Mouse (Mus musculus) c-Kit-positive CD71-positive TER-119-positive erythroid progenitor cells, embryonic 14.5 days (primary cell): ENCODE data around the gene Tulp4.
"Not testable (repeated sequence)": the region's sequence is repeated elsewhere in the genome, so short reads cannot be mapped to it uniquely, and the experiment has no call there.

Experiments used
- DNase-seq: peaks from one replicate; pipeline ENCODE4 v3.0.0-alpha.2; 2013; ENCODE audit warnings: low spot score

The Tulp4 gene

GRCm38 (mm10) chr17:6189207-6189606 is 83.0 kb downstream of the Tulp4 start:
- DNase-seq: no peak

GRCm38 (mm10) chr17:6192275-6192674 is 86.0 kb downstream of the Tulp4 start:
- no peak for DNase-seq

GRCm38 (mm10) chr17:6195390-6195789 is 89.2 kb downstream of the Tulp4 start:
- DNase-seq: no peak

GRCm38 (mm10) chr17:6197491-6197890 is 91.3 kb downstream of the Tulp4 start:
- no peak for DNase-seq

GRCm38 (mm10) chr17:6198670-6199069 is 92.4 kb downstream of the Tulp4 start:
- DNase-seq: no peak

- DNase-seq: no peak
Measured at GRCm38 (mm10) chr17:6199166-6199565, 92.9 kb downstream of the Tulp4 start.

- no peak for DNase-seq
Measured at GRCm38 (mm10) chr17:6201522-6202250, 95.4 kb downstream of the Tulp4 start.

- DNase-seq: no peak
Measured at GRCm38 (mm10) chr17:6202389-6203110, 96.3 kb downstream of the Tulp4 start.

- DNase-seq: no peak
Measured at GRCm38 (mm10) chr17:6203126-6203525, 96.9 kb downstream of the Tulp4 start.

- DNase-seq: no peak
Measured at GRCm38 (mm10) chr17:6203795-6204194, 97.6 kb downstream of the Tulp4 start.

GRCm38 (mm10) chr17:6211721-6212120 is 105.5 kb downstream of the Tulp4 start:
- DNase-seq: no peak

- DNase-seq: no peak
Measured at GRCm38 (mm10) chr17:6215640-6216039, 109.4 kb downstream of the Tulp4 start.

GRCm38 (mm10) chr17:6216514-6216913 is 110.3 kb downstream of the Tulp4 start:
- no peak for DNase-seq

GRCm38 (mm10) chr17:6232633-6233032 is 126.4 kb downstream of the Tulp4 start:
- not testable (repeated sequence) for DNase-seq

GRCm38 (mm10) chr17:6251298-6251697 is 145.1 kb downstream of the Tulp4 start:
- DNase-seq: not testable (repeated sequence)

GRCm38 (mm10) chr17:6256400-6257069 is 150.3 kb downstream of the Tulp4 start, which contains the start of gene Tmem181a:
Gene Tmem181a (plus strand): TSS chr17:6256860.
- DNase-seq: not testable (repeated sequence)

GRCm38 (mm10) chr17:6257070-6257456 is 150.8 kb downstream of the Tulp4 start:
- not testable (repeated sequence) for DNase-seq

- not testable (repeated sequence) for DNase-seq
Measured at GRCm38 (mm10) chr17:6269876-6270831, 163.9 kb downstream of the Tulp4 start.

- DNase-seq: not testable (repeated sequence)
Measured at GRCm38 (mm10) chr17:6270840-6271239, 164.6 kb downstream of the Tulp4 start.

GRCm38 (mm10) chr17:6271970-6272369 is 165.7 kb downstream of the Tulp4 start:
- not testable (repeated sequence) for DNase-seq

- not testable (repeated sequence) for DNase-seq
Measured at GRCm38 (mm10) chr17:6274693-6275092, 168.5 kb downstream of the Tulp4 start.

GRCm38 (mm10) chr17:6279205-6279604 is 173.0 kb downstream of the Tulp4 start:
- DNase-seq: not testable (repeated sequence)
